Mouse (Mus musculus) left cerebral cortex, adult 8-10 months (tissue): ENCODE measurements around the gene Igflr1. TPM values are rescaled to one million over a fixed set of nuclear protein-coding genes. Genes with fewer than 3 reads are reported as not detected.

Experiments used
- DNase-seq, 2 experiments: peaks; one replicate each; pipeline ENCODE4 v3.0.0; 2022; ENCODE audit warnings: low spot score in 2 of 2
- total RNA-seq, 4 experiments: library from RNA; stranded (reverse); gene quantifications; 2 replicates each; pipeline ENCODE4 v1.2.4; 2022

Igflr1 gene
- total RNA-seq, 4 experiments from 2014 or later, result 2.5 to 3.8 (median 2.8) TPM

GRCm38 (mm10) chr7:30553810-30554584 lies 11.2 kb upstream of the Igflr1 start:
- no peak for DNase-seq

DNA sequence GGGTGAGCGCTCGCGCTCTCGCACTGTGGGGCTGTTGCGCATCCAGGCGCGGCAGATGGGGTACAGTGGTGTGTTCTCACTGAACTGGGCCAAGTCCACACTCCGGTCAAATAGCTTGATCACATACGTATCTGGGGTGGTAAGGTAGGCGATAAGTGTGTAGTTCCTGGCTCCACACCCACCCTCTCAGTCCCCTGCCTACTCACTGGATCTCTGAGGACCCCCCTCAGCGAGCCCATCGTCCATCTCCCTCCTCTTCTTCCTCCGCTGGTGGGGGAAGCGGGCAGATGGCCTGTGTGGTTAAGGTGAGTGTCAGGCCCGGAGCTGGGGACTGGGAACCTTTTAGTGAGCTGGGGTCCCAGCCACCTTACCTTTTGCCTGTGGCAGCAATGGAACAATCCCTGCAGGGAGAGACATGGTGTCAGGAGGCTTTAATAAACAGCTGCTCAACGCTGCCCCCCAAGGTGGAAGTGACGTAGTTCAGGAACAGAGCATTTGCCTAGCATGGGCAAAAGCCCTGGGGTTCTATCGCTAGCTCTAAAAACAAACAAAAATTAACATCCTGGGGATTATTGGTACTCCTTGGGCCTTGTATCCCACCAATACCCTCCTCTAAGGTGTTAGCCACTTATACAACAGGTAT lies 8.2 kb upstream of the Igflr1 start:
- no peak for DNase-seq

GRCm38 (mm10) chr7:30557901-30558514 lies 7.2 kb upstream of the Igflr1 start:
- DNase-seq, result no peak

DNA sequence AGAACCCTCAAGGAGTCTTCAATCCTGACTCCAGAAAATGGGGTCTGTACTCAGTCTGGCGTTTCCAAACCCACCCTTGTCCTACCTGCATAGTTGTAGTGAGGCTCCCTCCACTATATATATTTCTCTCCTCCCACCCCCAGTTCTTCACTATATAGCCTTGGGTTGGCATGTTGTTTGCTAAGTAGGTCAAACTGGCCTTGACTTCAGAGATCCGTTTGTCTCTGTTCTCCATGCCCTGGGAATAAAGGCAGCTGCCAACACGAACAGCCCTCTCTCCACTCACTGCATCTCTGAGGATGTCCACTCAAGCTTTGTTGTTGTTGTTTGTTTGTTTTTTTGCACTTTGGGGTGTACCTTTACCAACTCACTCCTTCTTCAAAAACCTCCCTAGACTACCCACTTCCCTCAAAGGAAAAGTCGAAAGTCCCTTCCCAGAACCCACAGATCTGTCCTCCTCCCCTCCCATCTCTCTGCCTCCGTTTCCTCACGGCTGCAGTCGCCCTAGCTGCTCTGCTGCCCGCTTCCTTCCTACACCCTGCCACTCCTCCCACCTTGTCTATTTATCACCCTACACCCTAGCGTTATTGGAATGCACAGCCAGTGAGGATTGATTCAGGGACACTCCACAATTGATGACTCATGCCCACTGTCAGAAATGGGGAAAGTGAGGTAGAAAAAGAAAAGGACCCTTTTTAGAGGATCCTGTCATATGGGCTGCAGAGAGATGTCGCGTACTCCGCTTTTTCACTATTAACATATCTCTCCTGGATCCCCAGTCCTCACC lies 6.4 kb upstream of the Igflr1 start:
- DNase-seq, result no peak

DNA sequence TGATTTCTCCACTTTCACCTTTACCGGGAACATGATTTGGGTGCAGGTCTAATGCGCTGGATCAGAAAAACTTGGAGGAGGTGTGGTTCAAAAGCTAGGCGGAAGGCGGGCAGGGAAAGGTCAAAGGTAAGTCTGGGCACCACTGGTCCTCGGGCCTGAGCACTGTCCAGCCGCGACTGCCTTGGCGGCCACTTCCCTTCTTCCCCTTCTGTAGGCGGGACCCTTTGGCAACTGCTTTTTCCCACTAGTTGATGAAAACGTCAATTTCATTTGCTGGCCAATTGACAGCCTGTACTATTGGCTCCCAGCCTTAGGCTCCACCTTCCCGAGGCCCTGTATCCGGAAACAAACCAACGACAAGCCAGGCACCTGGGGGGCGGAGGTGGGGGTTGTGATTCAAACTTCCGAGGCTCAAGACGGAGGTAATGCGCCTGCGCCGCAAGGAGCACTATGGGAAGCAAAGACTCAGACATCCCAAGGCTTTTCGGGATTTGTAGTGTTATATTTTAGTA lies 5.7 kb upstream of the Igflr1 start, which contains the start of gene Lin37:
Lin37 (minus strand) TSS at position 396 of the 512 bp plus-strand sequence.
- peak; percentile 87 to 99 for DNase-seq

DNA sequence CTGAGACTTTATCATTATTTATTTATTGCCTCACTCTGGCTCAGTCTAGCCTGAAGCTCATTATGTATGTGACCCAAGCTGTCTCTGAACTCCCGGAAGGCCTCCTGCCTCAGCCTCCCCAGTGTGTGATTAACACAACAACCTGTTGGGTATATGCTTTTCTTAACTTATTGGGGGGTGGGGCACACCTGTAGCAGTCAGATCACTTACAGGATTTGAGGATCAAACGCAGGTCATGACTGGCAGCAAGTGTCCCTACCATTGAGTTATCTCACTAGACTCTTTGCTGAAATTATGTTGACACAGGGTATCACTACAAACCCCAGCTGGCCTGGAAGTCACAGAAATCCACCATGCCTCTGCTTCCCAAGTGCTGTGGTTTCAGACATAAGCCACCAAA lies 4.9 kb upstream of the Igflr1 start:
- no peak for DNase-seq

DNA sequence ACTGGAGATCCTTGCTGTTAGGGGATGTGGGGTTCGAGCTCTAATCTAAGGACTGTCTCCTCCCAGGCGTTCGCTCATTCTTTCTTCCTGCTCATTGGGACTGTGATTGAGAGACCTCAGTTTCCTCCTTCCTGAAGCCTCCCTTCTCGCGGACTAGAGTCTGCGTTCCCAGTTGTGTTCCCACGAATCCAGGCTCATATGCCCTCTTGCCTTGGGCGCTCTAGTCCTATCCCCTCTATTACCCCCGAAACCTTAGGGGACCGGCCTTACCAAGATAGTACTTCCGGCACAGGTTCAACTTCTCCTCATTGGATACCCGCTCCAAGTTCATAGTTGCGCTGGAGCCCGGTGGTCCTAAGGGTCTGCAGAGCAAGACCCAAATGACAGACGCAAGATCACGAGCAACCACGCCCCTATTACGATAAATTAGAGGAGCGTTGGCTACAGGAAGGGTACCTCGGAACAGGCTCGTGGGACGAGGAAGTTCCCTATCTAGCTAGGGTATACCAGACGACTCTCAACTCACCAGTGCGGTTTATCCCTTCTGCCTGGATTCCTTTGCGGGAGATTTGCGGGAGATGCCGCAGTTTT lies 2.6 kb upstream of the Igflr1 start:
- peak in 1 of 2 experiments; percentile 50 for DNase-seq

- DNase-seq, result peak; percentile 80 to 95
Measured at GRCm38 (mm10) chr7:30563117-30563905, 1.9 kb upstream of the Igflr1 start, which contains the start of the genes U2af1l4, Gm49396 and Psenen. Gene U2af1l4, plus strand, starts transcription at chr7:30563301. Gene Gm49396, plus strand, starts transcription at chr7:30563344. Gene Psenen, minus strand, starts transcription at chr7:30563627.

DNA sequence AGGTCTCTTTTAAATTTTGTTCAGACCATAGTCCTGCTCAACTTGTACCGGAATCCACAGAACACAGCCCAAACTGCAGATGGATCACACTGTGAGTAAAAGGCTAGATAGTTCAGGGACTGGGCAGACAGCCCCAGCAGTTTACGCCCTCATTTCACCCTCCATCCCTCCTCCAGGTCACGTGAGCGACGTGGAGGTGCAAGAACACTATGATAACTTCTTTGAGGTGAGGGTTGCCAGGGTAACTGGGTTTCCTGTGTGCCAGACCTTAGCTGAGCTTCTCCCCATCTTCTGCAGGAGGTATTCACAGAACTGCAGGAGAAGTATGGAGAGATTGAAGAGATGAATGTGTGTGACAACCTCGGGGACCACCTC lies 1.3 kb upstream of the Igflr1 start:
- no peak for DNase-seq

GRCm38 (mm10) chr7:30566033-30566432 lies 806 bp downstream of the Igflr1 start:
- no peak for DNase-seq

DNA sequence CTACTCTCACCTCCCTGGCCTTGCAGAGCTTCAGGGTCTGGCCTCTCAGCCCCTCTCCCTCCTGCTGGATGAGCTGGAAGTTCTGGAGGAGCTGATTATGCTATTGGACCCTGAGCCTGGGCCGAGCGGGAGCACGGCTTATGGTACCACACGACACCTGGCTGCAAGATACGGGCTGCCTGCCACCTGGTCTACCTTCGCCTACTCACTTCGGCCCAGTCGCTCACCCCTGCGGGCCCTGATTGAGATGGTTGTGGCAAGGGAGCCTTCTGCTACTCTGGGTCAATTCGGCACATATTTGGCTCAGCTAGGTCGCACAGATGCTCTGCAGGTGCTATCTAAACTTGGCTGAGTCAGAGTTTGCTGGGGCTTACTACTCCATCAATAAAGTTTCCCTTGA lies 2.3 kb downstream of the Igflr1 start:
- no peak for DNase-seq

DNA sequence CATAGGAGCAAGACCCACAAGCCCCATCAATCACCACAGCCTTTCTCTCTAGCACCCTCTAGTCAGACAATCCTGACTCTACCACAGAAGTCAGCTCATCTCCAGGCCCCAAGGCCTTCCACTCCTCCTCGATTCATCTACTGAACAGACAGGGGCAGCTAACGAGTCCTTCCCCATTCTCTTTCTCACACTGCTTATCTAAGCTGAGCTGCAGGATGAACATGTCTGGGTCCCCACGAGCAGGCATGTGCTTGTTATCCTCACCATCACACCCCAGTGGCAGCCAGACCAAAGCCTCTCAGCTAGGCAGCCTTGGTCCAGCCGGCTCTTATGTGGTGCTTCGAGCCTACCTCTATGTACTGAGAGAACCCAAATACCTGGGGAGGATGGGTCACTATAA lies 7.2 kb downstream of the Igflr1 start:
- no peak for DNase-seq

GRCm38 (mm10) chr7:30572969-30573368 lies 7.7 kb downstream of the Igflr1 start:
- DNase-seq, result no peak

DNA sequence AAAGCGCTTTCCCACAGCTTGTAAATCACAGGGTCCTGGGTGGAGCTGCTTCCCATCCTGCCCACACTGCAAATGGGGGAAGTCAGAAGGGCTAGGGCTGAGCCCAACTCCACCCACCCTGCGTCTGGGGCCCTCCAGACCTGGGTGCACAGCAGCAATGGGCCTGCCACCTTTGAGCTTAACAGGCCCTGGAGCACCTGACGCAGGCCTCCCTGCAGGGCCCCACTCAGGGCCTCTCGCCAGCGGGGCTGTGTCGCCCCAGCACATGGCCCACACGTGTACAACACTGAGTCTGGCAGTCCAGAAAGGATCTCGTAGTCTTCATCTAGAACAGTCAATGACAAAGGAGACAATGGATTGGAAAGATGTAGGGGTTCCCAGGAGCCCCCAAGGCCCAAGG lies 14.7 kb downstream of the Igflr1 start:
- no peak for DNase-seq

DNA sequence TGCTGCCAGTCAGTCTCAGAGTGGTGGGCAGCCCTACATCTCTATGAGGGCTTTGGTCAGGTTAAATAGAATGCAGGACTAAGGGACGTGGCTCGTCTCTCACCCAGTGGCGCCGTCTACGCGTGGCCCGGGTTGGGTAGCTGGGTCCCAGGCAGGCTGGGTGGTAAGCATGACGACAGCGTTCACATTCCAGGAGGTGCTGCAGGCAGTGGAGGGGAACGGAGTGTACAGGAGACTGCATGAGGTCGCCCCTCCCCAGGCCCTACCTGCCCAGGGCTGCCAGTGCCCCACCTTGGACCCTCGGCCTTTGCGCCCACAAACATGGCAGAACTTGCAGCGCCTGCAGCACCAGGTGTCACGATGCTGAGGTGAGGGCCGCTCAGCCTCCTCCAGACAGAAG lies 16.3 kb downstream of the Igflr1 start:
- no peak for DNase-seq

DNA sequence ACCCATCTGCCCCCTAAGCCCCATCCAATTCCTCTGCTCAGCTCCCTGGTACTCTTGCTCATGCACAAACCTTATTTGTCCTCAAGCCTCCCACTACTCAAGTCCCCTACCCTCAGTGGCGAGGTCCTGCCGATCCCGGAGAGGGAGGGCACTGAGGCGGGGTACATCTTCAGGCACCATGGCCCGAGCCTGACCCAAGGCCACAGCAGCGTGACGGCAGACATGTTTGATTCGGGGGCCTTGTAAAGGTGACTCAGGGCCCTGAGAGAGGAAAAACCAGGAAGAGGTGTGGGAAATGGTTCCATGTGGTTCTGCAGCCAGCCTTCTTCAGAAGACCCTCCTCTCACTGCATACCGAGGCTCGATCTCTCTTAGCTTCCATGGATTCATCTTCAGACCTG lies 19.1 kb downstream of the Igflr1 start:
- DNase-seq, result no peak

DNA sequence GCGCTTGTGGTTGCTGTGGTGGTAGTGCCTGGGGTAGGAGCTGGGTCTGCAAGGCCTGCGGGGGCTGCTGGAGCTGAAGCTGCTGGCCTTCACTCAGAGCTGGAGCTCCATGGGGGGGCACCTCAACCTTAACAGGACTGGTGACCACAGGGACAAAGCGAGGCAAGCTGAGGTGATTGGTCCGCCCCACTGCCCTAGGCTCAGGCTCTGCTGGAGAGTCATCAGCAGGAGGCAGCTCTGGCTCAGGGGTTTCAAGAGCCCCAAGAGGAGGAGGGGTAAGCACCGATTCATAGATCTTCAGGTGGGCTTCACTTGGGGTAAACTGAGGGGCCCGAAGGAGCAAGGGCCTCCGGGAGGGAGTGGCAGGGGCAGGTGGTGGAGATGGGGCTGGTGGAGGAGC lies 19.9 kb downstream of the Igflr1 start:
- no peak for DNase-seq

DNA sequence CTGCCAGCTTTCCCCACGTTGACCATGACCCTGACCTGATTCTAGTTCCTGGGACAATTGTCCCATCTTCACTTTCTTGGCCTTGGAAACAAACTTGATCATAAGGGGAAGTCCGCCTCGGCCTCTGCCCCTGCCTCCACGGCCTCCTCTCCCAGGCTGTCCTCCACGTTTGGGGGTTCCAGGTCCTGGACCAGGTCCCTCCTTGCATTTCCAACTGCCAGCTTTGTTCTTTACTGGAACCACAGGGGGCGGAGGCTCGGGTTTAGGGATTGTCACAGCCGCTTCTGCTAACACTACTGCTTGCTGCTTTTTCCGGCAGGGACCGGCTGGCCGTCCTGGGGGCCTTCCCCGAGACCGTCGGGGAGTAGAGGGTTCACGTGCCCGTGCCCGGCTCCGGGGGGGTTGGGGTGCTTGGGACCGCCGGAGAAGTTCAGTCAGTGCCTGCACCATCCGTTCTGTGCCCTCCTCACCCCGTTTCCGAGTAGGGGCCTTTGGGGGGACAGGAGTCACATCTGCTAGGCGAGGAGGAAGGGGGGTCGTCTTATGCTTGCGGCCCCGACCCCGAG lies 21.3 kb downstream of the Igflr1 start:
- no peak for DNase-seq

DNA sequence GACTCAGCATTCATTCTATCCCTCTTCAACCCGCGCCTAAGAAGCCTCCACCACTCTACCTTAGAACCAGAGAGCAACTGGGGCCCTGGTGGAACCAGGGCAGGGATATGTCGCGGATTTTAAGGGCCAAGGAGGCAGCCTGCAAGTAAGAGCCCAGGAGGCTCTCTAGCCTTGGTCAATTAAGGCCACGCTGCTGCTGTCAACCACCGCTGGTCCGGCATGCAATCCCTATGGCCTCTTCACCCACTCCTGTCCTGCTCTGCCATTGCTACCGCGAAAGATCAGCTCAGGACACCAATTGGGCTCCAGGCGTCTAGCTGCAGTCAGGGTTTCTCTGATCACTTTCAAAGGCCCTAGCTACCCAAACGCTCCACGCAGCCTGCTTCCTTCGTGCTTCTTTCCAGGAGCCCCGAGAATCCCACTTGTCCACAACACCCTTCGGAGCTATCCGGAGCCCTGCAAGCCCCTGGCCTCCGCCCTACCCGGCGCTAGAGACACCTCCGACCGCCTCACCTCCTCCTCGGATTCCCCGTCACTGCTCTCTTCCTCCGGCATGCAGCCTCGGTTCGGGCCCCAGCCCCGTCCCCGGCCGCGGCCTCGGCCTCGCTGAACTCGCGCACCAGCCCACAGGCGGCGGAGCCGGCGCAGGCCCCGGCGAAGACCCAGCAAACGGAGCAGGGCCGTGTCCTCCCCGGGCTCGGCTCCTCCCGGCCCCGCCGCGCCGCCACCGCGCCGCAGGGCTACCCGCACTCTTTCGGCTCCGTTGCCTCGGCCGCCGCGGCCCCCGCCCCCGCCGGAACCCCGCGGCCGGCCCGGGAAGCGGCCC lies 22.8 kb downstream of the Igflr1 start:
- peak in 1 of 2 experiments; percentile 53 for DNase-seq
